Mouse (Mus musculus): ENCODE measurements around the gene Hsd17b13.

DNA sequence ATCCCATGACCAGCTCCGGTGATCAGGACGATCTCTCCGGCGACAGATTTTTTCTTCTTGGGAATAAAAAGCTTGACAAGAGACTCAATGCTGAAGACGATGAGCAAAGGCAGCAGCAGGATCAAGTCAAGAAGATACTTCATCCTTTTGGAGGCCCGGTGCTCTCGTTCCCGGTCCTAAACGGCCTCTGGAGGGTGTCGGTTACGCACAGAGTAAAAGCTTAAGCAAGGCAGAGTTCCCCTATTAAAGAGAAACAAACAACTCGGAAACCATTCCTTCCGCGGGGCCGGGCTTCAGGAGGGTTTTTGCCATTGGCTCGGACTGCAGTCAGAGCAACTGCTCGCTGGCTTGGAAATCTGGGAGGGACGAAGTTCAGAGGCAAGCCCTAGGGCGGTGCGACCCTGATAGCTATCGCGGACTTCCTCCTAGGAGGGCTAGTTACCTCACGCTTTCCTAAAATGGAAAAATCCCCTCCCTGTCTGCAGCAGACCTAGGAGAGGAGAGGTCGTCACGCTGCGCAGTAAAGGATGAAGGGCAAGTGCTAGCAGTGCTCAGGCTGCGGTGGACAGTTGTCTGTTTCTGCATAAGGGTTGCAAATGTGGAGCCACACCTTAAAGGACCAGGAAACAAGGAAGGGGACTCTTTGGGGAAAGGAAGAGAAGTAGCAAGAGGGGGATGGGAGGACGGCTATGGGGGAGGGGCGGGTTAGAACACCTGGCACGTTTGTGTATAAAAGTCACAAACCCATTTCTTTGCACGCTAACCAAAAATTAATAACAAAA, 44.6 kb upstream of the Hsd17b13 start, which contains the start of gene Hsd17b11:
- TF ChIP-seq GATA1 (IDR thresholded peaks at IDR 0.05; ENCODE audit: borderline replicate concordance, low read length) = no peak
- no peak for TF ChIP-seq FLI1 (IDR thresholded peaks at IDR 0.05; ENCODE audit: low read length)

Measured in megakaryocyte, embryonic 14.5 days (primary cell).